Mouse (Mus musculus): ENCODE measurements around the gene Yrdc.

GRCm38 (mm10) chr4:124818832-124819231, 31.6 kb upstream of the Yrdc start:
- no peak for TF ChIP-seq FLI1 (IDR thresholded peaks at IDR 0.05; ENCODE audit: low read length)
- no peak for TF ChIP-seq GATA1 (IDR thresholded peaks at IDR 0.05; ENCODE audit: borderline replicate concordance, low read length)

All from megakaryocyte, embryonic 14.5 days (primary cell).